Comparison of ENCODE assay signal across 11 mouse cellular contexts in genomic region chr14:62163120-62163796, GRCm38 (mm10).
DNase-seq lines count a peak whose midpoint lies in the region; ATAC-seq lines count a peak whose summit lies in the region.
"Had no signal": no experiment of that assay in that cellular context is flagged by ENCODE, and none has a peak within 500 bp of the region (broad histone marks: within the 10 kb centered on the region; RNA-seq: fewer than 3 reads in every experiment).

No protein-coding gene starts in this region.

- DNase-seq in adrenal gland, adult 8-10 months, result peak; percentile 8
- DNase-seq in adrenal gland, adult 18-20 months (ENCODE audit: low spot score in 2 of 2), result no peak
- no peak for DNase-seq in liver
- DNase-seq in kidney, adult 18-20 months, result no peak
- no peak for DNase-seq in midbrain, embryonic 10.5 days (ENCODE audit: low spot score)
- DNase-seq: cerebellum, adult 8-10 months; kidney, postnatal 14 days had no signal

- no peak overlapping the region for H3K4me2 ChIP-seq in liver, embryonic 16.5 days (ENCODE audit: low read depth, low read length)

- no peaks in the 10 kb centered on the region for H3K27me3 ChIP-seq in liver, embryonic 16.5 days (ENCODE audit: control insufficient read depth, insufficient read depth, low read depth, low read length)
- no peaks in the 10 kb centered on the region for H3K27me3 ChIP-seq in midbrain, embryonic 10.5 days (ENCODE audit: low read depth, poor library complexity, severe bottlenecking)

- H3K4me1 ChIP-seq in liver, embryonic 16.5 days (ENCODE audit: control insufficient read depth, low read depth, low read length), result no peaks in the 10 kb centered on the region
- H3K4me1 ChIP-seq in midbrain, embryonic 10.5 days, result peaks cover 9% of the 10 kb centered on the region

- H3K9me3 ChIP-seq in liver, embryonic 16.5 days (replicated peaks; ENCODE audit: control insufficient read depth, low read length), result no peaks in the 10 kb centered on the region
- no peaks in the 10 kb centered on the region for H3K9me3 ChIP-seq in midbrain, embryonic 10.5 days (replicated peaks)

- H3K9ac ChIP-seq in liver, embryonic 16.5 days (ENCODE audit: low read depth, low read length), result no peak overlapping the region

- 36% methylated on average over 12 of the region's 12 CpGs for WGBS in liver, embryonic 16.5 days (ENCODE audit: insufficient replicate concordance)
- WGBS in midbrain, embryonic 10.5 days, result 79% methylated on average over 12 of the region's 12 CpGs

- H3K27ac ChIP-seq in liver, embryonic 16.5 days (ENCODE audit: low read length), result peak overlapping the region; percentile 19; the same call in 1 of the 2 replicates
- H3K27ac ChIP-seq in midbrain, embryonic 10.5 days (replicated peaks), result no peak overlapping the region

- H3K4me3 ChIP-seq in liver, embryonic 16.5 days (ENCODE audit: low read depth, low read length), result no peak overlapping the region
- no peak overlapping the region for H3K4me3 ChIP-seq in midbrain, embryonic 10.5 days

- no peak for ATAC-seq in liver, embryonic 16.5 days (ENCODE audit: low read depth)
- ATAC-seq in granulocyte monocyte progenitor cell, adult 5-6 weeks (replicated peaks; ENCODE audit: poor library complexity, severe bottlenecking), result peak; percentile 83
- peak; percentile 78 for ATAC-seq in megakaryocyte progenitor cell, adult 5-6 weeks (replicated peaks; ENCODE audit: poor library complexity)
- ATAC-seq: inflammation-experienced regulatory T-cells, adult 6 months had no signal

- H3K36me3 ChIP-seq in liver, embryonic 16.5 days (ENCODE audit: control insufficient read depth, insufficient read depth), result no peaks in the 10 kb centered on the region
- H3K36me3 ChIP-seq in midbrain, embryonic 10.5 days, result no peaks in the 10 kb centered on the region
